ENCODE assay signal across 8 mouse cellular contexts in the genomic region with DNA sequence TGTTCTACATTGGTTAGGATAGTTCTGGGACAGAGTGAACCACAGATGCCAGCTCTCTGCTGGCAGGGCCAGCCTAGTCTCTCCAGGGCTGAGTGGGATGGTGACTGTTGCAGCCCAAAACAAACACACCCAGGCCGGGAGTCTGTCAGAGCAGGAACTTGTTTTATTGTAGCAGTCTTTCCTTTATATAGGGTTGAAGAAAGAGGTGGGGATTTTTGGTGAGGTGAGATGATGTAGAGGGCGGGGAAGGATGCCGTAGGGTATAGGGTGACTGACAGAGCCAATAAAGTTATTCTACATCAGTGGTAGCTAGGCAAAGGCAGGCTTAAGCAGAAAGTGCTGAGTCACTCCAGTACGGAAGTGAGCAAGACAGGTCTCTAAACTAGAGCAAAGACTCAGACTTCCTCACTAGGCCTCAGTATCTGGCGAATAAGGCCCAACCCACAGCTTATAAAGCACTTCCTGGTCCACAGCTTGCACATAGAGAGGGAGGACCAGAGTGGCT.
A peak's percentile ranks its signal among the peaks of the same experiment; 100 is the strongest.
DNase-seq lines count a peak whose midpoint lies in the region; ATAC-seq and TF ChIP-seq lines count a peak whose summit lies in the region.

No protein-coding gene starts in this region.

- DNase-seq in embryonic facial prominence, embryonic 14.5 days (ENCODE audit: low spot score): peak; percentile 13
- DNase-seq in embryonic facial prominence, embryonic 10.5 days (ENCODE audit: low spot score): no peak
- DNase-seq in A20 (ENCODE audit: low read depth, low spot score) (peak; percentile 38), liver (peak; percentile 44)
- DNase-seq in gastrocnemius, adult 8-10 months (ENCODE audit: low spot score in 2 of 2): no peak

- H3K36me3 ChIP-seq in embryonic facial prominence, embryonic 14.5 days (ENCODE audit: control insufficient read depth, insufficient read depth, low read length): peaks cover 31% of the 10 kb centered on the region
- H3K36me3 ChIP-seq in embryonic facial prominence, embryonic 10.5 days (replicated peaks): peaks cover 30% of the 10 kb centered on the region
- 0 out of 2 replicates have a peak, but pooled peaks cover 2% of the 10 kb centered on the region for H3K36me3 ChIP-seq in stomach, embryonic 15.5 days
- peaks cover 12% of the 10 kb centered on the region; the same call in 1 of the 2 replicates for H3K36me3 ChIP-seq in hindbrain, embryonic 16.5 days (ENCODE audit: control insufficient read depth, insufficient read depth, low read length)

- no peak overlapping the region for H3K27ac ChIP-seq in embryonic facial prominence, embryonic 14.5 days (replicated peaks; ENCODE audit: low read depth, low read length)
- no peak overlapping the region for H3K27ac ChIP-seq in embryonic facial prominence, embryonic 10.5 days (replicated peaks)
- 0 out of 2 replicates have a peak overlapping the region, but pooled peaks have one; percentile 35 for H3K27ac ChIP-seq in cortical plate, adult 2 months (ENCODE audit: insufficient read depth, low read length)
- H3K27ac ChIP-seq in stomach, embryonic 15.5 days: peak overlapping the region; percentile 61
- H3K27ac ChIP-seq in hindbrain, embryonic 16.5 days (ENCODE audit: low read depth, low read length): no peak overlapping the region

- no peaks in the 10 kb centered on the region for H3K4me1 ChIP-seq in embryonic facial prominence, embryonic 14.5 days (ENCODE audit: control insufficient read depth, insufficient read depth, low read length)
- H3K4me1 ChIP-seq in embryonic facial prominence, embryonic 10.5 days: peaks cover 12% of the 10 kb centered on the region; the same call in 1 of the 2 replicates
- peaks cover 15% of the 10 kb centered on the region for H3K4me1 ChIP-seq in cortical plate, adult 2 months (ENCODE audit: control insufficient read depth, insufficient read depth, low read length)
- H3K4me1 ChIP-seq in stomach, embryonic 15.5 days: no peaks in the 10 kb centered on the region
- H3K4me1 ChIP-seq in hindbrain, embryonic 16.5 days (ENCODE audit: control insufficient read depth, insufficient read depth, low read depth, low read length): no peaks in the 10 kb centered on the region

- no peak for TF ChIP-seq CTCF in cortical plate, adult 2 months (IDR thresholded peaks at IDR 0.05; ENCODE audit: extremely low read depth, insufficient read depth, low read length)

- WGBS in embryonic facial prominence, embryonic 14.5 days: 86% methylated on average over 5 of the region's 5 CpGs
- WGBS in embryonic facial prominence, embryonic 10.5 days: 91% methylated on average over 5 of the region's 5 CpGs
- WGBS in stomach, embryonic 15.5 days: 76% methylated on average over 5 of the region's 5 CpGs
- 96% methylated on average over 5 of the region's 5 CpGs for WGBS in hindbrain, embryonic 16.5 days

- H3K9me3 ChIP-seq in embryonic facial prominence, embryonic 14.5 days (ENCODE audit: control insufficient read depth, low read length): no peaks in the 10 kb centered on the region
- H3K9me3 ChIP-seq in embryonic facial prominence, embryonic 10.5 days: peaks cover 5% of the 10 kb centered on the region; the same call in 1 of the 2 replicates
- no peaks in the 10 kb centered on the region for H3K9me3 ChIP-seq in stomach, embryonic 15.5 days
- no peaks in the 10 kb centered on the region for H3K9me3 ChIP-seq in hindbrain, embryonic 16.5 days (ENCODE audit: control insufficient read depth, low read length)

- TF ChIP-seq POLR2A in cortical plate, adult 2 months (IDR thresholded peaks at IDR 0.05; ENCODE audit: extremely low read depth, insufficient read depth, low read length): no peak

- no peak overlapping the region for H3K9ac ChIP-seq in embryonic facial prominence, embryonic 14.5 days (ENCODE audit: low read depth, low read length)
- H3K9ac ChIP-seq in stomach, embryonic 15.5 days: no peak overlapping the region
- H3K9ac ChIP-seq in hindbrain, embryonic 16.5 days (ENCODE audit: low read depth, low read length): no peak overlapping the region

- no peak overlapping the region for H3K4me2 ChIP-seq in embryonic facial prominence, embryonic 14.5 days (ENCODE audit: low read depth, low read length)
- no peak overlapping the region for H3K4me2 ChIP-seq in stomach, embryonic 15.5 days
- H3K4me2 ChIP-seq in hindbrain, embryonic 16.5 days (ENCODE audit: low read length): no peak overlapping the region

- ATAC-seq in embryonic facial prominence, embryonic 14.5 days (ENCODE audit: low read depth): no peak
- ATAC-seq in stomach, embryonic 15.5 days (ENCODE audit: insufficient read depth, low FRiP score, low read depth): peak; percentile 70
- no peak for ATAC-seq in hindbrain, embryonic 16.5 days

- H3K4me3 ChIP-seq in embryonic facial prominence, embryonic 14.5 days (ENCODE audit: low read depth, low read length): no peak overlapping the region
- no peak overlapping the region for H3K4me3 ChIP-seq in embryonic facial prominence, embryonic 10.5 days
- H3K4me3 ChIP-seq in cortical plate, adult 2 months (ENCODE audit: insufficient read depth, low read length): no peak overlapping the region
- H3K4me3 ChIP-seq in stomach, embryonic 15.5 days (replicated peaks): no peak overlapping the region
- no peak overlapping the region for H3K4me3 ChIP-seq in hindbrain, embryonic 16.5 days (ENCODE audit: low read length)

- no peaks in the 10 kb centered on the region for H3K27me3 ChIP-seq in embryonic facial prominence, embryonic 14.5 days (replicated peaks; ENCODE audit: control insufficient read depth, insufficient read depth, low read length)
- H3K27me3 ChIP-seq in embryonic facial prominence, embryonic 10.5 days (replicated peaks; ENCODE audit: low read depth, poor library complexity, severe bottlenecking): no peaks in the 10 kb centered on the region
- H3K27me3 ChIP-seq in stomach, embryonic 15.5 days (replicated peaks): no peaks in the 10 kb centered on the region
- no peaks in the 10 kb centered on the region for H3K27me3 ChIP-seq in hindbrain, embryonic 16.5 days (replicated peaks; ENCODE audit: control insufficient read depth, insufficient read depth, low read length)

Comparison
In these comparisons a context has a peak if more than half of its experiments do, and no peak if none do; other contexts are left out.
1. DNase-seq: peak in embryonic facial prominence, embryonic 14.5 days (single experiment), A20 (single experiment) and liver (single experiment); none in embryonic facial prominence, embryonic 10.5 days (single experiment) and gastrocnemius, adult 8-10 months (0 of 2).
2. H3K27ac ChIP-seq: peak in cortical plate, adult 2 months (single experiment) and stomach, embryonic 15.5 days (single experiment); none in embryonic facial prominence, embryonic 14.5 days (single experiment), embryonic facial prominence, embryonic 10.5 days (single experiment) and hindbrain, embryonic 16.5 days (single experiment).